Mouse (Mus musculus): ENCODE measurements around the gene Ttc27. TPM values are rescaled to one million over a fixed set of nuclear protein-coding genes. Genes with fewer than 3 reads are reported as not detected.

Gene Ttc27
- polyA plus RNA-seq, 1 experiment from 2014 or later = 23.6 TPM

DNA sequence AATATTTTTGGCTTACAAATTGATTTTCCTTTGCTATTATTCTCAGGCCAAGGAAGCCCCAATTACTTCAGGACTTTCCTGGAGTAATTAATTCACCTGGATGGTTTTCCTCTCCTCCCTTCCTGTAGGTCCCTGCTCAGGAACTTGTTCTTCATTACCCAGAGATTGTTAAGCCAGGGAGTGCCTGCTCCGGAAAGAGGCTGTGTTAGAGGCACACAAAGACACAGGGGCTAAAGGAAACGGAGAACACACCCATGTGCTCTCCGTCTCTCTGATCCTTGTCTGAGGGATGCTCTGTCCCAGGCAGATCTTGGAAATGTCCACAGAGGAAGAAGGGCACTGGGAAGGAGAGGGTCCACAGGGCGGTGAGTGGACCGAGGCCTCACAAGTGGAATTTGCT, 158.2 kb downstream of the Ttc27 start:
- no peaks in the 10 kb centered on the region for H3K27me3 ChIP-seq (ENCODE audit: insufficient read depth, poor library complexity, severe bottlenecking)
- peaks cover 63% of the 10 kb centered on the region for H3K4me1 ChIP-seq
- peak overlapping the region; percentile 80 for H3K27ac ChIP-seq
- no peaks in the 10 kb centered on the region for H3K36me3 ChIP-seq
- DNase-seq (ENCODE audit: low spot score) = no peak
- no peak overlapping the region for H3K4me3 ChIP-seq
- no peaks in the 10 kb centered on the region for H3K9me3 ChIP-seq
- WGBS = 83% methylated on average over 5 of the region's 5 CpGs

DNA sequence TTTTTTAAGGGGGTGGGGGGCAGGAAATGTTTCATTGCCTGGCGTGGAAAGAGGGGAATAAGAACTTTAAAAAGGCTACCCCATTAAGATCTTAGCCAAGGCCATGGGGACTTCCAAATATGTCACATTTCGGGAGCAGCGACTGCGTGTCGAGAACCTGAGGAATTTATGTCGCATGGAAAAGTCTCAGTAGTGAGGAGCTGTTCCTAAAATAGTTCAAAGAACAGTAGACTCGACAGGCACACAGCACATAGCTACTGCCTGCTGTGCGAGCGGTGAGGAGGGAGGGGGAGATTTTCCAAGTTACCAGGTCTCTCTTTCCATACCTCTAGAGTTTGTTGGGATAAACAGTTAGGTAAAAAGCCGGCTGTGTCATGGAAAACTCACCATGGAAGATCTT, 159.4 kb downstream of the Ttc27 start:
- Histone ChIP-seq H3K36me3 (no peaks in the 10 kb centered on the region), H3K4me1 (peaks cover 65% of the 10 kb centered on the region), H3K27me3 (ENCODE audit: insufficient read depth, poor library complexity, severe bottlenecking) (no peaks in the 10 kb centered on the region), H3K27ac (peak overlapping the region; percentile 80), H3K9me3 (no peaks in the 10 kb centered on the region), H3K4me3 (no peak overlapping the region)
- DNase-seq (ENCODE audit: low spot score) = no peak
- WGBS = 43% methylated on average over 10 of the region's 10 CpGs

DNA sequence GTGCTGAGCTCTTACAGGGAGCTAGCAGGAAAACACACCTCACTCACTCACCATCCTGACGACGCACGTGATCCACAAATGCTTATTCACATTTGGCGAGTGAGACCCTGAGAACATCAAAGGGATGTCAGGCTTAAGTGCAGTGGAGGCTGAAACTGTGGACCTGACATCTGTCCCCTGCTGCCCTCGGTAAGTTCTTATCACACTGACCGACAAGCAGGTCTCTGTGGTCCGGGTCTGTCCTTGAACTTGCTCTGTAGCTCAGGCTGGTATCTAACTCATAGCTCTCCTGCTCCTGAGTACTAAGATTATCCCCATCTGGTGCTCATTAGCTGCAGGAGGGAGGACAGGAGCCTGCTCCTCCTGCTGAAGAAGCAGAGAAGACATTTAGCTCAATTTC, 162.2 kb downstream of the Ttc27 start:
- Histone ChIP-seq H3K9me3 (no peaks in the 10 kb centered on the region), H3K4me1 (peaks cover 52% of the 10 kb centered on the region), H3K27ac (peak overlapping the region; percentile 86), H3K4me3 (no peak overlapping the region), H3K27me3 (ENCODE audit: insufficient read depth, poor library complexity, severe bottlenecking) (no peaks in the 10 kb centered on the region), H3K36me3 (no peaks in the 10 kb centered on the region)
- peak; percentile 86 for DNase-seq (ENCODE audit: low spot score)
- 19% methylated on average over 7 of the region's 7 CpGs for WGBS

DNA sequence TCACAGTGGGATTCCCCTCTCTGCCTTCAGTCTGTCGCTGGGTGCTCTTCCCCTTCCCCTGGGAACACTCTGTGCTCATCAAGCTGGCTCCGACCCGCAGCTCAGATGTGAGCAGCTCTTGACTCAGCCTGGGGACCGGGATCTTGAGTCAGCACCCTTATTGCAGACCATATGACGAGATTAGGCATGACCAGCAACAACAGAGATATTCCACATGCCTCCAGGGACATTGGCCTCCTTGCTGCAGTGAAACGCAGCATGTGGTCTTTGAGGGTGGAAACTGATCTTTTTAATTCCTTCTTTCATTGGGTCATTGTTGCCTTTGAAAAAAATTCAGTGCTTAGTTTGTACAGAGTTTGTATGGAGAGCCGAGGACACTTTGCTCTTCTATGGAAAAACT, 169.5 kb downstream of the Ttc27 start:
- Histone ChIP-seq H3K4me1 (no peaks in the 10 kb centered on the region), H3K27me3 (ENCODE audit: insufficient read depth, poor library complexity, severe bottlenecking) (no peaks in the 10 kb centered on the region), H3K9me3 (no peaks in the 10 kb centered on the region), H3K27ac (no peak overlapping the region), H3K36me3 (no peaks in the 10 kb centered on the region), H3K4me3 (no peak overlapping the region)
- no peak for DNase-seq (ENCODE audit: low spot score)
- WGBS = 69% methylated on average over 7 of the region's 7 CpGs

DNA sequence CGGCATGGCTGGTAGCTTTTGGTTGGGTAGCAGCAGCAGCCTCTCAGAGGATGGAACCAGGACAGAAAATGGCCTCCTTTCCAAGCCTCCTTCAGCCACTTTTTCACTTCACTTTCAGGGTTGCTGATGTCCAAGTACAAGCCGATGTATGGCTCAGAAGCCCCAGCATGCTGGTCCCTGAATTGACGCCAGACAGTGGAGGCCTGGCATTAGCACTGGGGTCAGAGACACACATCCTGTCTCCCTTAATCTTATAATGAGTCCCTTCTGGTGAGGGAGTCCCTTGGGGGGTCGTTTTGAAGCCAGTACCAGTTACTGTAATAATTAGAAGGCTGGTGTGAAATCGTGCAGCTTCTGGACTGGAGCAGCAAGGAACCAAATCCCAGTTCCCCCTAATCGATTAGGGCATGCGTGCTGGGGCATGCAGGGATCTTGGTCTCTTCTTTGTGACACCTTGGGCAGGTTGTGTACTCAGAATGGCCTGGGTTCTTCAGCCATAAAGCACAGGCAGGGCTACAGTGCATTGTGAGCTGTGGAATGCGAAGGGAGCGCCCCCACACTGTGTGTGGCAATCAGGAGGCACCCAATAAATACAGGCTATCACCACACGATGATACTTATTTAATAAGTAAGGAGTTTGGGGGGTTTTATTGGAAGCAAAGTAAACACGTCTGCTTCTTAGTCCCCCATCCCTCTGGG, 171.5 kb downstream of the Ttc27 start:
- 80% methylated on average over 11 of the region's 11 CpGs for WGBS
- Histone ChIP-seq H3K4me1 (no peaks in the 10 kb centered on the region), H3K27me3 (ENCODE audit: insufficient read depth, poor library complexity, severe bottlenecking) (no peaks in the 10 kb centered on the region), H3K27ac (peak overlapping the region; percentile 3; the same call in 1 of the 2 replicates), H3K36me3 (no peaks in the 10 kb centered on the region), H3K9me3 (no peaks in the 10 kb centered on the region), H3K4me3 (no peak overlapping the region)
- DNase-seq (ENCODE audit: low spot score) = no peak

DNA sequence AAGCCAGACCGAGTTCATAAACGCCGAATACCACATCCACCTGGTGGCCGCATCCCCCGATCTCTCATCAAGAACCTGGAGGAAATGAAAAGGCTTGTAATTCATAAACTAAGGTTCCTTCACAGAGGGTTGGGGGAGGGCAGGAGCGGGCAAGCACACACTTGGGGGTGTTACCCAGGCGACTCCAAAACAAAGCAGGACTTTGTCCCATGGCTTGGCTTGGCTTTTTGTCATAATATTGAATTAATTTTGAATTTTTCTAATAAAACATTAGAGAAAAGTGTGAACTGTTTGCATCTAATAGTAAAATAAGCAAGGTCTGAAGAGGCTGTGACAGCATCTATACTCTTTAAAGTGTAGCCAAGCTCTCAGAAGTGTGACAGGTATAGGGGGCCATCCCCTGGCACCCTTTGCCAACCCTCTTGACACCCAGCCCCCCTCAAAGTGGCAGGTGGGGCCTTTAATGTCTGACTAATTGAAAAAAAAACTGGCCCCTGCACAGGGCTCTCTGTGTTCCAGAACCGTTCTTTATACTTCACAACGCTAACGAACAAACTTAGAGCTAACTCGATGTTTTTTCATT, 172.1 kb downstream of the Ttc27 start:
- Histone ChIP-seq H3K9me3 (no peaks in the 10 kb centered on the region), H3K27me3 (ENCODE audit: insufficient read depth, poor library complexity, severe bottlenecking) (no peaks in the 10 kb centered on the region), H3K27ac (no peak overlapping the region), H3K36me3 (no peaks in the 10 kb centered on the region), H3K4me1 (no peaks in the 10 kb centered on the region), H3K4me3 (no peak overlapping the region)
- DNase-seq (ENCODE audit: low spot score) = no peak
- WGBS = 92% methylated on average over 11 of the region's 11 CpGs

DNA sequence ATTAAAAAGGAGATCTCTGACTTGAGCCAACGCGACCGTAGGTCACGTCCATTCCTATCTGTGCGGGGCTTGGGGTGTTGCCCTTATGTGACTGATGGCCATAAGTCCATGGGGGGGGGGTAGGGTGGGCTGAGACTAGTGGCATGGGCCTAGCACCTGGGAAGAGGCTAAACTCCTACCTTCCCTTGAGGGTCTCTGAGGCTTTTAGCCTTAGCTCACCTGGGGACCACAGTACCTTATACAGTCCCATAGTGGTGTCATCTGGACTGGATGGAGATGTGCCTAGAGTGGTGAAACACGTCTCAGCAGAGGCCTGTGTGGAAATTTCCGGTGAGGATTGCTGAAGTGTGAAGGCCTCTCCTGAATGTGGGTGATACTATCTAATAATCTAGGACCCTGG, 184.9 kb downstream of the Ttc27 start:
- Histone ChIP-seq H3K9me3 (peaks cover 7% of the 10 kb centered on the region), H3K27me3 (ENCODE audit: insufficient read depth, poor library complexity, severe bottlenecking) (no peaks in the 10 kb centered on the region), H3K4me1 (peaks cover 14% of the 10 kb centered on the region), H3K36me3 (no peaks in the 10 kb centered on the region), H3K27ac (no peak overlapping the region), H3K4me3 (no peak overlapping the region)
- WGBS = 92% methylated on average over 7 of the region's 7 CpGs
- DNase-seq (ENCODE audit: low spot score) = peak; percentile 64

DNA sequence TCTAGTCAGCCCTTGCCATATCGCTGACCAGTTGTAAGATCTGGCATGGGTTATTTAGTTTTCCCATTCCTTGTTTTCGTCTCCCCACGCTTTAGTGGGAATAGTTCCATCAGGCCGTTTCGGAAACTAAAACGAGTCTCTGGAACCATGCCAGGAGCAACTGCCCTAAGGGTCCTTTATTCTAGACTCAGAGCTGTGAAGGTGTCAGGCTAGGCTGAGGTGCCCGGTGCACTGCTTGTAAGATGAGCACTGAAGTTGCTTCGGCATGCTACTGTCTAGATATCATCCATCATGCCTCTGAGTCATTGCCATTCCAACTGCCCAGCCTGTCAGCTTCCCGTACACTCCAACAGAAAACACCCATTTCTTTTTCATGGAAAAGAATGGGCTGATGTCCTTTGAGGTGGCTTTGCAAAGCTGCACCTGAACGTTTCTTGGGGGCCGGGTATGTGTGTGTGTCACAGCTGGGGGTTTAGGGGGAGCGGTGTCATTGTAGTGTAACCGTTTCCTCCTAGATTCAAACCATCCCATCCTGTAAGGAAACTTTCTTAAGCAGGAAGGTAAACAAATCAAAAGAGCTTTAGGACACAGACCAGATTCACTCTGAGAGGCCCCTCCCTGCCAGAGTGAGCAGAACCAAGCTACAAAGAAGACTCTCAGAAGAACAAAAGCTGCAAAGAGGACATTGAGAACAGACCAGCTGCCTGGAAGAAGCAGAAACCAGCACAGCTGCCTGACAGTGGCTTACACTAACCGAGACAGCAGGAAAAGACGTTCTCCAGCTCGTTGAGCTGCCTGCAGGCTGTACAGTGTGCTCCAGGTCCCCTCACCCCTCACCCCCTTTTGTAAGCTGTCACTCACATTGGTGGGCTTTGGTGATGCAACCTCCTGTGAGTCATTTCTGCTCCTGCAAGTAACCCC, 186.1 kb downstream of the Ttc27 start:
- DNase-seq (ENCODE audit: low spot score) = peak; percentile 75
- H3K27ac ChIP-seq = peak overlapping the region; percentile 47; the same call in 1 of the 2 replicates
- 56% methylated on average over 16 of the region's 16 CpGs for WGBS

DNA sequence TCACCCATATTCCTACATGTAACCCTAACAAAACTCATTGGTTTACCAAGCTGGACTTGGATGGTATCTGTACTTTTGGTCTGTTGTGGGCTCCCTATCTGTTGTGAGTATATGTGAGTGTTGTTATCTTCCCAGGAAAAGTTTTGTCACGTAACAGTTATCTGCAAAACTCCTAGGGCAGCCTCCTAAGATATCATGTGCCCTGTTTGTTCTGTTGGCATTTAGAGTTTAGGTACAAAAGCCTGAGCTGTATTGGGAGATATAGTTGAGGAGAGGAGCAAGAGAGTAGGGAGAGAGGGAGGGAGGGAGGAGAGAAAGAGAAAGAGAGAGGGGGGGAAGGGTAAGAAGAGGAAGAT, 186.8 kb downstream of the Ttc27 start:
- 52% methylated on average over 1 of the region's 1 CpGs for WGBS
- Histone ChIP-seq H3K27me3 (ENCODE audit: insufficient read depth, poor library complexity, severe bottlenecking) (no peaks in the 10 kb centered on the region), H3K27ac (peak overlapping the region; percentile 43; the same call in 1 of the 2 replicates), H3K9me3 (peaks cover 7% of the 10 kb centered on the region), H3K4me1 (peaks cover 14% of the 10 kb centered on the region), H3K36me3 (no peaks in the 10 kb centered on the region), H3K4me3 (no peak overlapping the region)
- no peak for DNase-seq (ENCODE audit: low spot score)

More for the DNA sequence above, 186.1 kb downstream of the Ttc27 start:
- Histone ChIP-seq H3K27me3 (ENCODE audit: insufficient read depth, poor library complexity, severe bottlenecking) (no peaks in the 10 kb centered on the region), H3K36me3 (no peaks in the 10 kb centered on the region), H3K4me3 (no peak overlapping the region), H3K4me1 (peaks cover 14% of the 10 kb centered on the region), H3K9me3 (peaks cover 7% of the 10 kb centered on the region)

DNA sequence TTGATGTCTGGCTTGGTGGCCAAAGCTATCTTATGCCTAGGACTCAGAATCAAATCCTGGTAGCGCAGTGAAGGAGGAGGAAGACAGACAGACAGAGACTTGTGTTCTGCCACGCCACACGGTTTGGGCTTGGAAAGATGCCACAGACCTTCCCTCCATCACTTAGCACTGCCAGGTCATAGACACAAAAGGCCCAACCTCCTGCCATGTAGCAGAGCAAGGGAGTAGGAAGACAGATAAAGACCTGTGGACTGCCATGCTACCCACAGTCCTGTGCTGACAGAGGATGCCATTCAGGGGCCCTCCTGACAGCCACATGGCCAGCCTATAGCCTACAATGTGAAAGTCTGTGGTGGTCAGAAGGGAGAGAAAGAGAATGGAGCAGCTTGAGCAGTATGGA, 187.4 kb downstream of the Ttc27 start:
- Histone ChIP-seq H3K36me3 (no peaks in the 10 kb centered on the region), H3K27me3 (ENCODE audit: insufficient read depth, poor library complexity, severe bottlenecking) (no peaks in the 10 kb centered on the region), H3K9me3 (peaks cover 7% of the 10 kb centered on the region), H3K4me1 (peaks cover 14% of the 10 kb centered on the region), H3K27ac (no peak overlapping the region), H3K4me3 (no peak overlapping the region)
- 96% methylated on average over 3 of the region's 3 CpGs for WGBS
- peak; percentile 67 for DNase-seq (ENCODE audit: low spot score)

DNA sequence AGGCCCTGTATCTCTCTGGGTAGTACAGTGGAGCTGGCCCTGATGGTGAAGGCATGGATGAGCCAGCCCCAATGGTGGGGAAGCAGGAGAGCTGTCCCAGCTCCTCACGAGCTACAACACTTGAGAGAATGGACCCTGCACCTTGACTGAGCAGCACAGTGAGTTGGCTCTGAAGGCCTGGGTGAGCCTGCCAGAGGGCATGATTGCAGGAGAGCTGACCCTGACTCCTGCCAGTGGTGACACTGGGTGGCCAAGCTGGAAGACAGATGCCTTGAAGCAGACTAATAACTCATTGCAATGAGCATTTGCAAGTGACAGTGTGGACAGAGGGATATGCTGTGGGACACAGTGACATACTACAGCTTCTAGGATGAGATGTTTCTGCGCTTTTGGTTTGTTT, 195.5 kb downstream of the Ttc27 start:
- Histone ChIP-seq H3K9me3 (0 out of 2 replicates have a peak, but pooled peaks cover 6% of the 10 kb centered on the region), H3K27me3 (ENCODE audit: insufficient read depth, poor library complexity, severe bottlenecking) (no peaks in the 10 kb centered on the region), H3K4me1 (no peaks in the 10 kb centered on the region), H3K36me3 (peaks cover 3% of the 10 kb centered on the region; the same call in 1 of the 2 replicates), H3K27ac (no peak overlapping the region), H3K4me3 (no peak overlapping the region)
- no peak for DNase-seq (ENCODE audit: low spot score)
- WGBS = 90% methylated on average over 2 of the region's 2 CpGs

Measured in heart, embryonic 10.5 days (tissue).